ENCODE assay signal across 10 mouse cellular contexts in genomic region chr4:132428022-132428542, GRCm38 (mm10). TPM values are rescaled to one million over a fixed set of nuclear protein-coding genes. Genes with fewer than 3 reads are reported as not detected.
A peak's percentile ranks its signal among the peaks of the same experiment; 100 is the strongest.
DNase-seq lines count a peak whose midpoint lies in the region; ATAC-seq and TF ChIP-seq lines count a peak whose summit lies in the region.
"Had no signal": no experiment of that assay in that cellular context is flagged by ENCODE, and none has a peak within 500 bp of the region (broad histone marks: within the 10 kb centered on the region; RNA-seq: fewer than 3 reads in every experiment).

No protein-coding gene starts in this region.

- H3K79me2 ChIP-seq in myocyte (ENCODE audit: control insufficient read depth, insufficient read depth) = no peaks in the 10 kb centered on the region

- CTCF ChIA-PET in Patski (lab: Charles Lee) = interaction anchor here (1.0 kb wide), 1 partner anchor 42 kb away, joined by 5 read pairs; no protein-coding TSS in a partner anchor

- H3K27ac ChIP-seq in midbrain, embryonic 16.5 days (ENCODE audit: low read length) = no peak overlapping the region
- no peak overlapping the region for H3K27ac ChIP-seq in hindbrain, embryonic 13.5 days
- H3K27ac ChIP-seq: embryonic facial prominence, embryonic 13.5 days had no signal

- no peak overlapping the region for H3K4me3 ChIP-seq in myocyte
- H3K4me3 ChIP-seq in midbrain, embryonic 16.5 days (ENCODE audit: low read depth, low read length) = no peak overlapping the region
- no peak overlapping the region for H3K4me3 ChIP-seq in hindbrain, embryonic 13.5 days
- H3K4me3 ChIP-seq: embryonic facial prominence, embryonic 13.5 days had no signal

- no peak for TF ChIP-seq POLR2A in myocyte (IDR thresholded peaks at IDR 0.05; ENCODE audit: insufficient read length, low read depth)

- no peak overlapping the region for H3ac ChIP-seq in myocyte (ENCODE audit: control insufficient read depth, insufficient read length)

- no peaks in the 10 kb centered on the region for H3K27me3 ChIP-seq in Patski
- H3K27me3 ChIP-seq in myocyte (ENCODE audit: control insufficient read depth, insufficient read depth, insufficient read length) = no peaks in the 10 kb centered on the region
- no peaks in the 10 kb centered on the region for H3K27me3 ChIP-seq in midbrain, embryonic 16.5 days (ENCODE audit: control insufficient read depth, insufficient read depth, low read depth, low read length)
- H3K27me3 ChIP-seq in hindbrain, embryonic 13.5 days = no peaks in the 10 kb centered on the region
- H3K27me3 ChIP-seq: embryonic facial prominence, embryonic 13.5 days had no signal

- in situ Hi-C loops in Patski (cut with MboI; ENCODE audit: low pct_unique_long_range_greater_than_20kb) = loop anchor here (5.0 kb wide), 1 partner anchor 34 kb away; the partner anchor contains the start of gene Med18

- H3K36me3 ChIP-seq in myocyte (ENCODE audit: control insufficient read depth, insufficient read depth) = no peaks in the 10 kb centered on the region
- H3K36me3 ChIP-seq in midbrain, embryonic 16.5 days (ENCODE audit: control insufficient read depth, insufficient read depth, low read length) = no peaks in the 10 kb centered on the region
- no peaks in the 10 kb centered on the region for H3K36me3 ChIP-seq in hindbrain, embryonic 13.5 days
- H3K36me3 ChIP-seq: embryonic facial prominence, embryonic 13.5 days had no signal

- no peak overlapping the region for H3K9ac ChIP-seq in midbrain, embryonic 16.5 days (ENCODE audit: low read depth, low read length)
- H3K9ac ChIP-seq in hindbrain, embryonic 13.5 days = no peak overlapping the region
- H3K9ac ChIP-seq: embryonic facial prominence, embryonic 13.5 days had no signal

- peak; percentile 78 for ATAC-seq in Patski
- ATAC-seq in midbrain, embryonic 16.5 days = no peak
- ATAC-seq in hindbrain, embryonic 13.5 days (ENCODE audit: low FRiP score) = no peak

- no peak for TF ChIP-seq CTCF in Patski (IDR thresholded peaks at IDR 0.05)

- peak; percentile 51 for DNase-seq in embryo, embryonic 10 days (ENCODE audit: low spot score)
- DNase-seq in embryo, embryonic 11 days = no peak
- DNase-seq in Patski (ENCODE audit: low read depth, low spot score) = peak; percentile 83
- peak; percentile 11 to 16 for DNase-seq in heart, postnatal 14 days
- no peak for DNase-seq in gastrocnemius, postnatal 10 days
- DNase-seq: thymus, postnatal 4 days had no signal

- 69% methylated on average over 9 of the region's 9 CpGs for WGBS in midbrain, embryonic 16.5 days
- 71% methylated on average over 9 of the region's 9 CpGs for WGBS in hindbrain, embryonic 13.5 days

- H3K4me1 ChIP-seq in midbrain, embryonic 16.5 days (ENCODE audit: control insufficient read depth, insufficient read depth, low read length) = no peaks in the 10 kb centered on the region
- H3K4me1 ChIP-seq in hindbrain, embryonic 13.5 days (replicated peaks) = no peaks in the 10 kb centered on the region

- POLR2A ChIA-PET in Patski (lab: Charles Lee) = interaction anchor here (1.0 kb wide), 1 partner anchor 16 kb away, joined by 3 read pairs; no protein-coding TSS in a partner anchor

- no peaks in the 10 kb centered on the region for H3K9me3 ChIP-seq in midbrain, embryonic 16.5 days (replicated peaks; ENCODE audit: control insufficient read depth, low read length, poor library complexity, severe bottlenecking)
- H3K9me3 ChIP-seq in hindbrain, embryonic 13.5 days = no peaks in the 10 kb centered on the region
- H3K9me3 ChIP-seq: embryonic facial prominence, embryonic 13.5 days had no signal

- peak overlapping the region; percentile 44 for H3K4me2 ChIP-seq in myocyte (ENCODE audit: low read depth)
- H3K4me2 ChIP-seq in midbrain, embryonic 16.5 days (ENCODE audit: low read length) = no peak overlapping the region
- no peak overlapping the region for H3K4me2 ChIP-seq in hindbrain, embryonic 13.5 days
- H3K4me2 ChIP-seq: embryonic facial prominence, embryonic 13.5 days had no signal

- intact Hi-C loops in heart, postnatal 14 days (cut with DNase I) = no loop called here

TF ChIP-seq in myocyte, 11 proteins besides CTCF, POLR2A, EP300 and RAD21:
- TF ChIP-seq MYOD1 (IDR thresholded peaks at IDR 0.05; ENCODE audit: control insufficient read depth in 1 of 3, insufficient read length in 2 of 3, low read depth in 2 of 3) (peak in 2 of 3 experiments; percentile 41 to 43), E2F4 (IDR thresholded peaks at IDR 0.05; ENCODE audit: insufficient read depth) (no peak), TCF12 (IDR thresholded peaks at IDR 0.05; ENCODE audit: insufficient read depth, poor library complexity, severe bottlenecking) (no peak), MYOG (IDR thresholded peaks at IDR 0.05; ENCODE audit: control insufficient read depth in 1 of 3, insufficient read depth in 1 of 3, insufficient read length in 2 of 3, low read depth in 2 of 3) (peak in 1 of 3 experiments; percentile 39), MAX (IDR thresholded peaks at IDR 0.05; ENCODE audit: low read depth) (no peak)

RNA-seq across cellular contexts. Expression of gene Phactr4, which starts 5.8 kb away (rescaled TPM):
- polyA plus RNA-seq in Patski (2021) = 60.4 TPM
- 10 to 100 TPM; 28.4 to 29.8 TPM for total RNA-seq in heart, postnatal 14 days (2021)
- 15.8 TPM for polyA plus RNA-seq in myocyte (2012; fragmentation: generic; extraction: Trizol)
- total RNA-seq in gastrocnemius, postnatal 10 days (2021) = 10 to 100 TPM; 16.3 to 18.4 TPM
- 7.1 and 8.3 TPM in 2 replicates for polyA plus RNA-seq in midbrain, embryonic 16.5 days (2015; fragmentation: Nextera tagmentation; extraction: Ambion mirVana)
- 10.5 and 11.5 TPM in 2 replicates for polyA plus RNA-seq in hindbrain, embryonic 13.5 days (2015; fragmentation: Nextera tagmentation; extraction: Ambion mirVana)

RNA-seq across cellular contexts. Expression of gene Med18, which starts 35.6 kb away (rescaled TPM):
- polyA plus RNA-seq in Patski (2021) (6.3 TPM), myocyte (2012; fragmentation: generic; extraction: Trizol) (5.3 TPM)
- 1 to 10 TPM; 3.8 to 4.7 TPM for total RNA-seq in heart, postnatal 14 days (2021)
- 1 to 10 TPM; 5.1 to 6.5 TPM for total RNA-seq in gastrocnemius, postnatal 10 days (2021)
- polyA plus RNA-seq in midbrain, embryonic 16.5 days (2015; fragmentation: Nextera tagmentation; extraction: Ambion mirVana) = 16.9 and 17.9 TPM in 2 replicates
- 18.5 and 20.6 TPM in 2 replicates for polyA plus RNA-seq in hindbrain, embryonic 13.5 days (2015; fragmentation: Nextera tagmentation; extraction: Ambion mirVana)

Comparison
In these comparisons a context has a peak if more than half of its experiments do, and no peak if none do; other contexts are left out.
1. DNase-seq: peak in embryo, embryonic 10 days (single experiment), Patski (single experiment) and heart, postnatal 14 days (2 of 2); none in embryo, embryonic 11 days (single experiment) and gastrocnemius, postnatal 10 days (single experiment).